Mouse (Mus musculus): Measurements from ENCODE around the gene Kcnh2. TPM values are rescaled to one million over a fixed set of nuclear protein-coding genes. Genes with fewer than 3 reads are reported as not detected.

Kcnh2 gene
- polyA plus RNA-seq, 1 experiment from 2014 or later = 13.1 TPM

GRCm38 (mm10) chr5:24280523-24280922, 70.9 kb downstream of the Kcnh2 start:
- Histone ChIP-seq H3K27ac (replicated peaks; ENCODE audit: low read depth, low read length) (no peak overlapping the region), H3K9ac (replicated peaks; ENCODE audit: low read length) (no peak overlapping the region), H3K27me3 (ENCODE audit: control insufficient read depth, insufficient read depth, low read length) (no peaks in the 10 kb centered on the region), H3K4me1 (ENCODE audit: control insufficient read depth, insufficient read depth, low read length) (no peaks in the 10 kb centered on the region), H3K4me3 (replicated peaks; ENCODE audit: low read depth, low read length) (no peak overlapping the region), H3K4me2 (ENCODE audit: low read length) (no peak overlapping the region), H3K36me3 (ENCODE audit: control insufficient read depth, insufficient read depth, low read length) (no peaks in the 10 kb centered on the region), H3K9me3 (ENCODE audit: control insufficient read depth, low read length) (no peaks in the 10 kb centered on the region)
- DNase-seq = peak; percentile 29
- no peak for ATAC-seq (ENCODE audit: low FRiP score, low TSS enrichment)
- whole genome bisulfite sequencing = 22% methylated on average over 2 of the region's 2 CpGs

- no peak overlapping the region for H3K27ac ChIP-seq (replicated peaks; ENCODE audit: low read depth, low read length)
- no peaks in the 10 kb centered on the region for H3K36me3 ChIP-seq (ENCODE audit: control insufficient read depth, insufficient read depth, low read length)
- no peak for ATAC-seq (ENCODE audit: low FRiP score, low TSS enrichment)
- no peaks in the 10 kb centered on the region for H3K27me3 ChIP-seq (ENCODE audit: control insufficient read depth, insufficient read depth, low read length)
- no peaks in the 10 kb centered on the region for H3K9me3 ChIP-seq (ENCODE audit: control insufficient read depth, low read length)
- DNase-seq = no peak
- 82% methylated on average over 4 of the region's 4 CpGs for WGBS
- H3K4me1 ChIP-seq (ENCODE audit: control insufficient read depth, insufficient read depth, low read length) = no peaks in the 10 kb centered on the region
- H3K4me2 ChIP-seq (ENCODE audit: low read length) = no peak overlapping the region
- no peak overlapping the region for H3K9ac ChIP-seq (replicated peaks; ENCODE audit: low read length)
- H3K4me3 ChIP-seq (replicated peaks; ENCODE audit: low read depth, low read length) = no peak overlapping the region
These were observed 71.9 kb downstream of the Kcnh2 start for GRCm38 (mm10) chr5:24279527-24279926.

GRCm38 (mm10) chr5:24278206-24278605, 73.2 kb downstream of the Kcnh2 start:
- H3K4me2 ChIP-seq (ENCODE audit: low read length) = no peak overlapping the region
- H3K27me3 ChIP-seq (ENCODE audit: control insufficient read depth, insufficient read depth, low read length) = no peaks in the 10 kb centered on the region
- no peaks in the 10 kb centered on the region for H3K4me1 ChIP-seq (ENCODE audit: control insufficient read depth, insufficient read depth, low read length)
- H3K36me3 ChIP-seq (ENCODE audit: control insufficient read depth, insufficient read depth, low read length) = no peaks in the 10 kb centered on the region
- no peak overlapping the region for H3K9ac ChIP-seq (replicated peaks; ENCODE audit: low read length)
- no peak overlapping the region for H3K4me3 ChIP-seq (replicated peaks; ENCODE audit: low read depth, low read length)
- no peaks in the 10 kb centered on the region for H3K9me3 ChIP-seq (ENCODE audit: control insufficient read depth, low read length)
- no peak for DNase-seq
- WGBS = 88% methylated on average over 10 of the region's 10 CpGs
- no peak for ATAC-seq (ENCODE audit: low FRiP score, low TSS enrichment)
- H3K27ac ChIP-seq (replicated peaks; ENCODE audit: low read depth, low read length) = no peak overlapping the region

- DNase-seq = no peak
- no peak overlapping the region for H3K9ac ChIP-seq (replicated peaks; ENCODE audit: low read length)
- H3K4me1 ChIP-seq (ENCODE audit: control insufficient read depth, insufficient read depth, low read length) = no peaks in the 10 kb centered on the region
- 74% methylated on average over 9 of the region's 9 CpGs for WGBS
- no peaks in the 10 kb centered on the region for H3K36me3 ChIP-seq (ENCODE audit: control insufficient read depth, insufficient read depth, low read length)
- no peak overlapping the region for H3K27ac ChIP-seq (replicated peaks; ENCODE audit: low read depth, low read length)
- H3K9me3 ChIP-seq (ENCODE audit: control insufficient read depth, low read length) = no peaks in the 10 kb centered on the region
- no peak overlapping the region for H3K4me2 ChIP-seq (ENCODE audit: low read length)
- no peak for ATAC-seq (ENCODE audit: low FRiP score, low TSS enrichment)
- H3K4me3 ChIP-seq (replicated peaks; ENCODE audit: low read depth, low read length) = no peak overlapping the region
- H3K27me3 ChIP-seq (ENCODE audit: control insufficient read depth, insufficient read depth, low read length) = no peaks in the 10 kb centered on the region
These were observed 77.5 kb downstream of the Kcnh2 start for GRCm38 (mm10) chr5:24273683-24274621.

- Histone ChIP-seq H3K36me3 (ENCODE audit: control insufficient read depth, insufficient read depth, low read length) (no peaks in the 10 kb centered on the region), H3K9me3 (ENCODE audit: control insufficient read depth, low read length) (no peaks in the 10 kb centered on the region), H3K27ac (replicated peaks; ENCODE audit: low read depth, low read length) (no peak overlapping the region), H3K4me1 (ENCODE audit: control insufficient read depth, insufficient read depth, low read length) (0 out of 2 replicates have a peak, but pooled peaks cover 3% of the 10 kb centered on the region), H3K4me2 (ENCODE audit: low read length) (no peak overlapping the region), H3K27me3 (ENCODE audit: control insufficient read depth, insufficient read depth, low read length) (no peaks in the 10 kb centered on the region), H3K9ac (replicated peaks; ENCODE audit: low read length) (no peak overlapping the region), H3K4me3 (replicated peaks; ENCODE audit: low read depth, low read length) (no peak overlapping the region)
- DNase-seq (no peak), ATAC-seq (ENCODE audit: low FRiP score, low TSS enrichment) (no peak)
- WGBS = 73% methylated on average over 4 of the region's 4 CpGs
These were observed 80.5 kb downstream of the Kcnh2 start for GRCm38 (mm10) chr5:24270941-24271340.

Other genes starting within 250 kb of the Kcnh2 start
- 13.0 and 17.0 TPM in 2 replicates for gene Nupl2, start 186.6 kb downstream of the Kcnh2 start, polyA plus RNA-seq (2014; fragmentation: Nextera tagmentation; extraction: Ambion mirVana)
- 5.1 and 7.0 TPM in 2 replicates for gene Nos3, start 13.2 kb upstream of the Kcnh2 start, polyA plus RNA-seq (2014; fragmentation: Nextera tagmentation; extraction: Ambion mirVana)
- 0.72 and 1.0 TPM in 2 replicates for gene Atg9b, start 40.5 kb upstream of the Kcnh2 start, polyA plus RNA-seq (2014; fragmentation: Nextera tagmentation; extraction: Ambion mirVana)
- gene Abcb8, start 42.1 kb upstream of the Kcnh2 start, polyA plus RNA-seq (2014; fragmentation: Nextera tagmentation; extraction: Ambion mirVana) = 45.3 and 52.1 TPM in 2 replicates
- gene Asic3, start 61.8 kb upstream of the Kcnh2 start, polyA plus RNA-seq (2014; fragmentation: Nextera tagmentation; extraction: Ambion mirVana) = not detected in 2 replicates
- 110 and 136 TPM in 2 replicates for gene Cdk5, start 71.9 kb upstream of the Kcnh2 start, polyA plus RNA-seq (2014; fragmentation: Nextera tagmentation; extraction: Ambion mirVana)
- 14.8 TPM in 2 replicates for gene Slc4a2, start 72.2 kb upstream of the Kcnh2 start, polyA plus RNA-seq (2014; fragmentation: Nextera tagmentation; extraction: Ambion mirVana)
- gene Fastk, start 93.7 kb upstream of the Kcnh2 start, polyA plus RNA-seq (2014; fragmentation: Nextera tagmentation; extraction: Ambion mirVana) = 91.8 and 105 TPM in 2 replicates
- 51.0 and 64.1 TPM in 2 replicates for gene Tmub1, start 96.2 kb upstream of the Kcnh2 start, polyA plus RNA-seq (2014; fragmentation: Nextera tagmentation; extraction: Ambion mirVana)
- 65.1 and 79.0 TPM in 2 replicates for gene Agap3, start 100.6 kb upstream of the Kcnh2 start, polyA plus RNA-seq (2014; fragmentation: Nextera tagmentation; extraction: Ambion mirVana)
- gene Gbx1, start 175.6 kb upstream of the Kcnh2 start, polyA plus RNA-seq (2014; fragmentation: Nextera tagmentation; extraction: Ambion mirVana) = 0.05 and 0.12 TPM in 2 replicates
- 0.09 and 0.12 TPM in 2 replicates for gene Asb10, start 189.4 kb upstream of the Kcnh2 start, polyA plus RNA-seq (2014; fragmentation: Nextera tagmentation; extraction: Ambion mirVana)
- gene 4931409K22Rik, start 205.2 kb upstream of the Kcnh2 start, polyA plus RNA-seq (2014; fragmentation: Nextera tagmentation; extraction: Ambion mirVana) = not detected in 2 replicates
- gene Abcf2, start 225.9 kb upstream of the Kcnh2 start, polyA plus RNA-seq (2014; fragmentation: Nextera tagmentation; extraction: Ambion mirVana) = 79.3 and 88.1 TPM in 2 replicates
- 12.4 and 19.4 TPM in 2 replicates for gene Chpf2, start 235.1 kb upstream of the Kcnh2 start, polyA plus RNA-seq (2014; fragmentation: Nextera tagmentation; extraction: Ambion mirVana)

Measured in midbrain, embryonic 14.5 days (tissue).